Mouse (Mus musculus) 3T3-L1 (cell line): ENCODE measurements around the gene Gm10309.

Experiments used
- DNase-seq: peaks from one replicate; pipeline ENCODE4 v3.0.0-alpha.2; 2015; ENCODE audit warnings: low read depth, low spot score

Gm10309 gene

GRCm38 (mm10) chr17:86505183-86505631, at the start of gene Gm10309:
Gene Gm10309 (minus strand): TSS chr17:86505232.
- DNase-seq: no peak

- no peak for DNase-seq
Observed at GRCm38 (mm10) chr17:86551995-86552394, 47.0 kb upstream of the Gm10309 start.

GRCm38 (mm10) chr17:86551561-86551960, 46.5 kb upstream of the Gm10309 start:
- DNase-seq: no peak

- DNase-seq: no peak
Observed at GRCm38 (mm10) chr17:86549128-86549527, 44.1 kb upstream of the Gm10309 start.

- no peak for DNase-seq
Observed at GRCm38 (mm10) chr17:86546529-86546928, 41.5 kb upstream of the Gm10309 start.

GRCm38 (mm10) chr17:86539881-86540430, 34.9 kb upstream of the Gm10309 start:
- DNase-seq: no peak

GRCm38 (mm10) chr17:86535827-86536656, 31.0 kb upstream of the Gm10309 start:
- peak; percentile 92 for DNase-seq

GRCm38 (mm10) chr17:86535096-86535495, 30.1 kb upstream of the Gm10309 start:
- peak; percentile 10 for DNase-seq

GRCm38 (mm10) chr17:86533549-86533851, 28.5 kb upstream of the Gm10309 start:
- no peak for DNase-seq

- DNase-seq: no peak
Observed at GRCm38 (mm10) chr17:86532783-86533548, 27.9 kb upstream of the Gm10309 start.

GRCm38 (mm10) chr17:86531231-86531630, 26.2 kb upstream of the Gm10309 start:
- no peak for DNase-seq

- no peak for DNase-seq
Observed at GRCm38 (mm10) chr17:86529411-86529810, 24.4 kb upstream of the Gm10309 start.

GRCm38 (mm10) chr17:86529003-86529402, 24.0 kb upstream of the Gm10309 start:
- no peak for DNase-seq

- no peak for DNase-seq
Observed at GRCm38 (mm10) chr17:86527298-86527697, 22.3 kb upstream of the Gm10309 start.

- DNase-seq: no peak
Observed at GRCm38 (mm10) chr17:86526016-86526415, 21.0 kb upstream of the Gm10309 start.

- DNase-seq: no peak
Observed at GRCm38 (mm10) chr17:86525075-86525474, 20.0 kb upstream of the Gm10309 start.

GRCm38 (mm10) chr17:86523843-86524242, 18.8 kb upstream of the Gm10309 start:
- no peak for DNase-seq

- DNase-seq: peak; percentile 26
Observed at GRCm38 (mm10) chr17:86523374-86523773, 18.3 kb upstream of the Gm10309 start.

GRCm38 (mm10) chr17:86522649-86523048, 17.6 kb upstream of the Gm10309 start:
- DNase-seq: no peak

- no peak for DNase-seq
Observed at GRCm38 (mm10) chr17:86521252-86521651, 16.2 kb upstream of the Gm10309 start.

- no peak for DNase-seq
Observed at GRCm38 (mm10) chr17:86518604-86519003, 13.6 kb upstream of the Gm10309 start.

- DNase-seq: no peak
Observed at GRCm38 (mm10) chr17:86516630-86517029, 11.6 kb upstream of the Gm10309 start.
